ENCODE assay signal across 10 mouse cellular contexts in the genomic region with DNA sequence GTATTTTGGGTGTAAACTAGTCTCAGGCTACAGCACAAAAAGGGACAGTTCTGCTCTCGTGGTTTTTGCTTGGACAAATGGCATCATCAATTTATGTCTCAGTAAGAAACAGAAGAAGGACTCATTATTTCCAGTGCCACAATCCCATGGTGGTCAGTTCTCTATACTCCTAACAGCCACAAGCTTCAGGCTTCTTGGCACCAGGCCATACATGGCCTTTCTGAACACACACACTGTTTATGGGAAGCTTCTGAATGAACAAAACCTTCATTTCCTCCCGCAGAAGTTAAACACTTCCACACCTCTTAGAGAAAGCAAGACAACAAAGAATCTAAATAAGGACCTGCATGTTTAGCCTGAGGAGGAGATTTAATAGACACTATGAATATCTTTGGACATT.
DNase-seq lines count a peak whose midpoint lies in the region; ATAC-seq and TF ChIP-seq lines count a peak whose summit lies in the region.
"Had no signal": no experiment of that assay in that cellular context is flagged by ENCODE, and none has a peak within 500 bp of the region (broad histone marks: within the 10 kb centered on the region; RNA-seq: fewer than 3 reads in every experiment).

No protein-coding gene starts in this region.

- no peak for TF ChIP-seq CTCF in lung, embryonic 14.5 days (IDR thresholded peaks at IDR 0.05; ENCODE audit: low read depth)

- DNase-seq in cerebellum, adult 11 months: no peak
- DNase-seq in lung, embryonic 14.5 days: peak; percentile 75
- no peak for DNase-seq in lung, postnatal 14 days
- DNase-seq in cerebellum, adult 9-10 months: peak; percentile 24
- peak; percentile 41 for DNase-seq in limb, embryonic 11.5 days (ENCODE audit: low spot score)
- DNase-seq in frontal cortex, postnatal 10 days (ENCODE audit: low spot score in 2 of 2): no peak
- no peak for DNase-seq in kidney, adult 8-10 months
- DNase-seq: liver, postnatal 0 days had no signal

- ATAC-seq in cerebellum, adult (ENCODE audit: insufficient number of reproducible peaks, low FRiP score, low TSS enrichment): peak; percentile 38; the same call in 1 of the 2 replicates
- no peak; the same call in 1 of the 2 replicates for ATAC-seq in lung, embryonic 14.5 days (ENCODE audit: insufficient read depth)
- ATAC-seq in limb, embryonic 11.5 days (ENCODE audit: insufficient number of reproducible peaks, low FRiP score, low TSS enrichment, low read depth): 0 out of 2 replicates have a peak, but pooled peaks have one; percentile 47
- ATAC-seq: liver, postnatal 0 days had no signal

- 31% methylated on average over 2 of the region's 2 CpGs for WGBS in lung, embryonic 14.5 days
- 29% methylated on average over 2 of the region's 2 CpGs for WGBS in limb, embryonic 11.5 days

- H3K27me3 ChIP-seq in lung, embryonic 14.5 days (ENCODE audit: insufficient read depth, low read length): no peaks in the 10 kb centered on the region
- no peaks in the 10 kb centered on the region for H3K27me3 ChIP-seq in limb, embryonic 11.5 days (ENCODE audit: control insufficient read depth, insufficient read depth, low read length)

- no peaks in the 10 kb centered on the region for H3K36me3 ChIP-seq in lung, embryonic 14.5 days (ENCODE audit: insufficient read depth)
- no peaks in the 10 kb centered on the region for H3K36me3 ChIP-seq in limb, embryonic 11.5 days (ENCODE audit: control insufficient read depth, insufficient read depth, low read length)

- no peak overlapping the region for H3K4me3 ChIP-seq in lung, embryonic 14.5 days (ENCODE audit: low read depth, low read length)
- H3K4me3 ChIP-seq in limb, embryonic 11.5 days (ENCODE audit: low read depth, low read length): no peak overlapping the region
- H3K4me3 ChIP-seq: myocyte had no signal

- H3K4me2 ChIP-seq in lung, embryonic 14.5 days: no peak overlapping the region
- no peak overlapping the region for H3K4me2 ChIP-seq in limb, embryonic 11.5 days (ENCODE audit: low read depth, severe bottlenecking)

- H3K27ac ChIP-seq in lung, embryonic 14.5 days (ENCODE audit: low read depth): no peak overlapping the region
- no peak overlapping the region for H3K27ac ChIP-seq in limb, embryonic 11.5 days (replicated peaks; ENCODE audit: low read depth, low read length)

- H3K9ac ChIP-seq in lung, embryonic 14.5 days: no peak overlapping the region
- H3K9ac ChIP-seq in limb, embryonic 11.5 days (ENCODE audit: low read length): no peak overlapping the region
- H3K9ac ChIP-seq: liver, postnatal 0 days had no signal

- H3K9me3 ChIP-seq in lung, embryonic 14.5 days (ENCODE audit: low read depth, low read length): no peaks in the 10 kb centered on the region
- no peaks in the 10 kb centered on the region for H3K9me3 ChIP-seq in limb, embryonic 11.5 days (ENCODE audit: control insufficient read depth, low read length)

- no peaks in the 10 kb centered on the region for H3K4me1 ChIP-seq in lung, embryonic 14.5 days (ENCODE audit: insufficient read depth)
- peaks cover 7% of the 10 kb centered on the region; the same call in 1 of the 2 replicates for H3K4me1 ChIP-seq in limb, embryonic 11.5 days (ENCODE audit: control insufficient read depth, insufficient read depth, low read length)

Comparison
In these comparisons a context has a peak if more than half of its experiments do, and no peak if none do; other contexts are left out.
1. DNase-seq: peak in lung, embryonic 14.5 days (single experiment), cerebellum, adult 9-10 months (single experiment) and limb, embryonic 11.5 days (single experiment); none in cerebellum, adult 11 months (single experiment), lung, postnatal 14 days (single experiment), frontal cortex, postnatal 10 days (0 of 2) and kidney, adult 8-10 months (0 of 2).